7 mouse cellular contexts compared by ENCODE assay signal in the genomic region with DNA sequence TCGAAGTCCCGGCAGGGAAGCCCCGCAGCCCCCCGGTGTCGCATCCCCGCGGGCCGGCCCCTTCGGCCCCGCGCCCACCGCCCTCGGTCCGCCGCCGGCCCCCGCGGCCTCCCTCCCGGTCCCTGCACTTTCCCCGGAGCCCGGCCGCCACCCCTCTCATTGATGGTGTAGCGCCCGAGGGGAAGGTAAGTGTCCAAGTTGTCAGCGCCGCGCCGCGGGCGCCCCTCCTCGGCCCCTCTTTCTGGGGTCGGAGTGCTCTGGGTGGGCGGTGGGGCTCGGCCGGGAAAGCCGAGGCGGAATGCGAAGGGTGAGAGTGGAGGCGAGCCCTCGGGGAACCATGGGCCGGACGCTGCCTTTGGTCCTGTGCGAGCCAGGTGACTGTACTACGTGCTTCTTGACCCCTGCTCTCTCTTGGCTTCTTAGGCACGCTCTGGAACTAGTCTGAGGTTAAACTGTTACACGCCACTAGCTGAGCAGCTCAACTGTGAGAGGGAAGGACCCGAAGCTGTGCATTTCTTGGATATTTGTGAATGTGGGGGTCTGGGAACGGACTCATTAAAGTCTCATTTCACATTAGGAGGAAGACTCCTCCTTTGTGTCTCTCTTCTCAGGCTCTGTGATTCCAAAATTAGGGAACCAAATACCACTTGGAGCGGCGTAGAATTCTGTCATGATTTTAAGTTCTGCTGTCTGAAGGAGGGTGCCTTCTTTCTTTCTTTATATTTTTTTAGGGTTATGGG. TPM values are rescaled to one million over a fixed set of nuclear protein-coding genes. Genes with fewer than 3 reads are reported as not detected.
A peak's percentile ranks its signal among the peaks of the same experiment; 100 is the strongest.
DNase-seq lines count a peak whose midpoint lies in the region; ATAC-seq and TF ChIP-seq lines count a peak whose summit lies in the region.

No protein-coding gene starts in this region.

- no peaks in the 10 kb centered on the region for H3K9me3 ChIP-seq in ES-Bruce4 (replicated peaks; ENCODE audit: control insufficient read depth, insufficient read depth, low read length, poor library complexity, severe bottlenecking)
- H3K9me3 ChIP-seq in heart, postnatal 0 days (replicated peaks; ENCODE audit: control insufficient read depth, low read length): no peaks in the 10 kb centered on the region

- TF ChIP-seq POLR2A in ES-Bruce4 (IDR thresholded peaks at IDR 0.05; ENCODE audit: insufficient read depth, low read length): no peak

- under 1% methylated on average over 49 of the region's 50 CpGs for WGBS in heart, postnatal 0 days

- H3K27me3 ChIP-seq in ES-Bruce4 (ENCODE audit: control insufficient read depth, insufficient read depth, low read length, poor library complexity, severe bottlenecking): no peaks in the 10 kb centered on the region
- no peaks in the 10 kb centered on the region for H3K27me3 ChIP-seq in heart, postnatal 0 days (ENCODE audit: control insufficient read depth, insufficient read depth, low read length)

- peak; percentile 49 for DNase-seq in adrenal gland, adult 8-10 months
- no peak for DNase-seq in heart, postnatal 0 days (ENCODE audit: low spot score)
- peak; percentile 80 to 86 for DNase-seq in kidney, postnatal 36 days
- peak; percentile 49 for DNase-seq in skeletal muscle tissue, adult 2 months (ENCODE audit: low read depth, low spot score)

- no peaks in the 10 kb centered on the region for H3K36me3 ChIP-seq in ES-Bruce4 (ENCODE audit: control insufficient read depth, insufficient read depth, low read length, poor library complexity, severe bottlenecking)
- H3K36me3 ChIP-seq in heart, postnatal 0 days (replicated peaks; ENCODE audit: control insufficient read depth, insufficient read depth, low read length): no peaks in the 10 kb centered on the region

- H3K4me3 ChIP-seq in ES-Bruce4 (ENCODE audit: low read depth, low read length): peak overlapping the region; percentile 77
- H3K4me3 ChIP-seq in heart, postnatal 0 days (ENCODE audit: low read depth, low read length): peak overlapping the region; percentile 90

- H3K4me1 ChIP-seq in ES-Bruce4 (ENCODE audit: control insufficient read depth, insufficient read depth, low read length): no peaks in the 10 kb centered on the region
- H3K4me1 ChIP-seq in heart, postnatal 0 days (ENCODE audit: control insufficient read depth, insufficient read depth): peaks cover 12% of the 10 kb centered on the region

- 0 out of 2 replicates have a peak, but pooled peaks have one; percentile 13 for ATAC-seq in erythroblast, adult 5-6 weeks (replicated peaks; ENCODE audit: low FRiP score, poor library complexity, severe bottlenecking)
- peak; percentile 31 for ATAC-seq in heart, postnatal 0 days (ENCODE audit: insufficient read depth, low read depth)
- peak; percentile 30 for ATAC-seq in megakaryocyte, adult 5-6 weeks (ENCODE audit: poor library complexity, severe bottlenecking)

- peak overlapping the region; percentile 96 for H3K9ac ChIP-seq in ES-Bruce4 (ENCODE audit: low read depth, poor library complexity, severe bottlenecking)
- peak overlapping the region; percentile 96 for H3K9ac ChIP-seq in heart, postnatal 0 days (replicated peaks; ENCODE audit: low read depth, low read length)

- peak overlapping the region; percentile 73 for H3K4me2 ChIP-seq in heart, postnatal 0 days (ENCODE audit: low read depth, low read length)

- TF ChIP-seq EP300 in ES-Bruce4 (IDR thresholded peaks at IDR 0.05; ENCODE audit: insufficient read depth, low read depth, low read length): no peak
- no peak for TF ChIP-seq EP300 in heart, postnatal 0 days (IDR thresholded peaks at IDR 0.05; ENCODE audit: low read depth)

- H3K27ac ChIP-seq in ES-Bruce4 (ENCODE audit: insufficient read depth, low read length): no peak overlapping the region
- H3K27ac ChIP-seq in heart, postnatal 0 days (ENCODE audit: low read depth): peak overlapping the region; percentile 96

- TF ChIP-seq CTCF in ES-Bruce4 (IDR thresholded peaks at IDR 0.05; ENCODE audit: low read depth, low read length): no peak
- TF ChIP-seq CTCF in heart, postnatal 0 days (IDR thresholded peaks at IDR 0.05; ENCODE audit: low read depth): no peak

RNA-seq across cellular contexts. Expression of a gene that starts 0.6 kb away (rescaled TPM):
- 77.3 and 93.6 TPM in 2 replicates for polyA plus RNA-seq in ES-Bruce4 (2011; ENCODE audit: insufficient read depth, insufficient read length, low read depth, missing spikeins)
- total RNA-seq in adrenal gland, adult 8-10 months (2022): 100 to 1,000 TPM; 108 to 187 (median 139) TPM
- 11.1 and 22.4 TPM in 2 replicates for total RNA-seq in erythroblast, adult 5-6 weeks (2015; ENCODE audit: low replicate concordance)
- total RNA-seq in erythroblast, adult 5-6 weeks (2017; ENCODE audit: low replicate concordance): 9.5 and 10.9 TPM in 2 replicates
- total RNA-seq in heart, postnatal 0 days (2014; rRNA removed; ENCODE audit: low replicate concordance): 13.9 and 17.9 TPM in 2 replicates
- polyA plus RNA-seq in heart, postnatal 0 days (2015; fragmentation: Nextera tagmentation; extraction: Ambion mirVana): 11.9 and 14.6 TPM in 2 replicates
- 60.3 and 65.8 TPM in 2 replicates for total RNA-seq in megakaryocyte, adult 5-6 weeks (2015)
- total RNA-seq in megakaryocyte, adult 5-6 weeks (2017): 16.3 and 19.1 TPM in 2 replicates

RNA-seq across cellular contexts. Expression of a gene that starts 45.5 kb away (rescaled TPM):
- 1,323 and 1,403 TPM in 2 replicates for polyA plus RNA-seq in ES-Bruce4 (2011; ENCODE audit: insufficient read depth, insufficient read length, low read depth, missing spikeins)
- total RNA-seq in adrenal gland, adult 8-10 months (2022): 100 to 1,000 TPM; 203 to 424 (median 307) TPM
- total RNA-seq in erythroblast, adult 5-6 weeks (2015; ENCODE audit: low replicate concordance): 111 and 119 TPM in 2 replicates
- total RNA-seq in erythroblast, adult 5-6 weeks (2017; ENCODE audit: low replicate concordance): 73.2 and 74.7 TPM in 2 replicates
- 525 and 625 TPM in 2 replicates for total RNA-seq in heart, postnatal 0 days (2014; rRNA removed; ENCODE audit: low replicate concordance)
- 999 and 1,074 TPM in 2 replicates for polyA plus RNA-seq in heart, postnatal 0 days (2015; fragmentation: Nextera tagmentation; extraction: Ambion mirVana)
- total RNA-seq in megakaryocyte, adult 5-6 weeks (2015): 382 and 422 TPM in 2 replicates
- 352 and 362 TPM in 2 replicates for total RNA-seq in megakaryocyte, adult 5-6 weeks (2017)
